ENCODE assay signal across 7 mouse cellular contexts in genomic region chrX:38600995-38601369, GRCm38 (mm10). TPM values are rescaled to one million over a fixed set of nuclear protein-coding genes. Genes with fewer than 3 reads are reported as not detected.
A peak's percentile ranks its signal among the peaks of the same experiment; 100 is the strongest.
DNase-seq lines count a peak whose midpoint lies in the region; ATAC-seq and TF ChIP-seq lines count a peak whose summit lies in the region.

No protein-coding gene starts in this region.

- ATAC-seq in forebrain, embryonic 14.5 days: peak; percentile 68
- peak; percentile 49 for ATAC-seq in megakaryocyte, adult 5-6 weeks (ENCODE audit: poor library complexity, severe bottlenecking)

- peak overlapping the region; percentile 98 for H3K27ac ChIP-seq in bone marrow macrophage, adult 2 months (ENCODE audit: insufficient read depth, low read depth, low read length)
- peak overlapping the region; percentile 74 for H3K27ac ChIP-seq in forebrain, embryonic 14.5 days (ENCODE audit: low read depth, low read length)

- H3K9ac ChIP-seq in forebrain, embryonic 14.5 days (ENCODE audit: low read length): peak overlapping the region; percentile 63

- H3K36me3 ChIP-seq in forebrain, embryonic 14.5 days (ENCODE audit: control insufficient read depth, insufficient read depth, low read length): no peaks in the 10 kb centered on the region

- intact Hi-C loops in left cerebral cortex, postnatal 10 days (cut with DNase I): loop anchor here (5.0 kb wide), 1 partner anchor 34 kb away; no protein-coding TSS in a partner anchor

- H3K4me2 ChIP-seq in forebrain, embryonic 14.5 days (ENCODE audit: low read length): peak overlapping the region; percentile 60

- H3K4me1 ChIP-seq in bone marrow macrophage, adult 2 months (ENCODE audit: control insufficient read depth, insufficient read depth, low read length): no peaks in the 10 kb centered on the region
- no peaks in the 10 kb centered on the region for H3K4me1 ChIP-seq in forebrain, embryonic 14.5 days (ENCODE audit: control insufficient read depth, insufficient read depth, low read length)

- H3K4me3 ChIP-seq in bone marrow macrophage, adult 2 months (ENCODE audit: insufficient read depth, low read length): peak overlapping the region; percentile 77
- H3K4me3 ChIP-seq in forebrain, embryonic 14.5 days (ENCODE audit: low read depth, low read length): peak overlapping the region; percentile 43

- DNase-seq in MEL-GATA-1-ER (ENCODE audit: extremely low read depth, low read depth): peak; percentile 39
- DNase-seq in forebrain, embryonic 14.5 days (ENCODE audit: low spot score): peak; percentile 33
- peak; percentile 67 for DNase-seq in induced T-regulatory cell, adult 2 months (ENCODE audit: low read depth)
- DNase-seq in left cerebral cortex, postnatal 10 days (ENCODE audit: extremely low spot score in 1 of 2, low spot score in 2 of 2): peak; percentile 1 to 22
- DNase-seq in right cerebral cortex, postnatal 25 days: peak; percentile 10

- TF ChIP-seq POLR2A in bone marrow macrophage, adult 2 months (IDR thresholded peaks at IDR 0.05; ENCODE audit: borderline replicate concordance, low read depth, low read length): no peak

- H3K9me3 ChIP-seq in forebrain, embryonic 14.5 days (replicated peaks; ENCODE audit: control insufficient read depth, low read length): no peaks in the 10 kb centered on the region

- no peak for TF ChIP-seq CTCF in bone marrow macrophage, adult 2 months (IDR thresholded peaks at IDR 0.05; ENCODE audit: low read depth, low read length)

- WGBS in forebrain, embryonic 14.5 days: 26% methylated on average over 3 of the region's 3 CpGs

- no peaks in the 10 kb centered on the region for H3K27me3 ChIP-seq in forebrain, embryonic 14.5 days (replicated peaks; ENCODE audit: control insufficient read depth, insufficient read depth, low read length)

RNA-seq across cellular contexts. Expression of gene Mcts1, which starts 0.6 kb away (rescaled TPM):
- 119 and 149 TPM in 2 replicates for polyA plus RNA-seq in bone marrow macrophage, adult 2 months (2012; ENCODE audit: insufficient read depth, insufficient read length, missing spikeins)
- polyA plus RNA-seq in forebrain, embryonic 14.5 days (2014; fragmentation: Nextera tagmentation; extraction: Ambion mirVana): 160 and 162 TPM in 2 replicates
- 10 to 100 TPM; 80.7 to 90.5 TPM for total RNA-seq in left cerebral cortex, postnatal 10 days (2021)
- 131 and 160 TPM in 2 replicates for total RNA-seq in megakaryocyte, adult 5-6 weeks (2015)
- total RNA-seq in megakaryocyte, adult 5-6 weeks (2017): 46.3 and 67.0 TPM in 2 replicates

RNA-seq across cellular contexts. Expression of gene Cul4b, which starts 25.0 kb away (rescaled TPM):
- polyA plus RNA-seq in bone marrow macrophage, adult 2 months (2012; ENCODE audit: insufficient read depth, insufficient read length, missing spikeins): 23.6 and 23.9 TPM in 2 replicates
- 24.1 and 24.6 TPM in 2 replicates for polyA plus RNA-seq in forebrain, embryonic 14.5 days (2014; fragmentation: Nextera tagmentation; extraction: Ambion mirVana)
- total RNA-seq in left cerebral cortex, postnatal 10 days (2021): 10 to 100 TPM; 38.7 to 40.2 TPM
- total RNA-seq in megakaryocyte, adult 5-6 weeks (2015): 65.6 and 75.3 TPM in 2 replicates
- total RNA-seq in megakaryocyte, adult 5-6 weeks (2017): 72.2 and 75.7 TPM in 2 replicates

RNA-seq across cellular contexts. Expression of gene C1galt1c1, which starts 33.9 kb away (rescaled TPM):
- 27.8 and 28.0 TPM in 2 replicates for polyA plus RNA-seq in bone marrow macrophage, adult 2 months (2012; ENCODE audit: insufficient read depth, insufficient read length, missing spikeins)
- 28.5 and 29.9 TPM in 2 replicates for polyA plus RNA-seq in forebrain, embryonic 14.5 days (2014; fragmentation: Nextera tagmentation; extraction: Ambion mirVana)
- 10 to 100 TPM; 16.0 to 17.3 TPM for total RNA-seq in left cerebral cortex, postnatal 10 days (2021)
- 347 and 386 TPM in 2 replicates for total RNA-seq in megakaryocyte, adult 5-6 weeks (2015)
- 408 and 475 TPM in 2 replicates for total RNA-seq in megakaryocyte, adult 5-6 weeks (2017)

Comparison
In these comparisons a context has a peak if more than half of its experiments do, and no peak if none do; other contexts are left out.
1. Peak in every context shown above with its lines: DNase-seq, ATAC-seq, H3K4me3 ChIP-seq and H3K27ac ChIP-seq.
2. DNase-seq: peak in every context shown above with its lines; median percentile 67 in induced T-regulatory cell, adult 2 months; 39 in MEL-GATA-1-ER; 33 in forebrain, embryonic 14.5 days; 12 in left cerebral cortex, postnatal 10 days; 10 in right cerebral cortex, postnatal 25 days.
3. RNA of gene C1galt1c1, which starts 33.9 kb away (total RNA-seq): 347 to 475 TPM in megakaryocyte, adult 5-6 weeks; 16.0 to 17.3 TPM in left cerebral cortex, postnatal 10 days; every median in the first group is over 10 times any median in the second.